Comparison of ENCODE assay signal across 8 mouse cellular contexts in the genomic region with DNA sequence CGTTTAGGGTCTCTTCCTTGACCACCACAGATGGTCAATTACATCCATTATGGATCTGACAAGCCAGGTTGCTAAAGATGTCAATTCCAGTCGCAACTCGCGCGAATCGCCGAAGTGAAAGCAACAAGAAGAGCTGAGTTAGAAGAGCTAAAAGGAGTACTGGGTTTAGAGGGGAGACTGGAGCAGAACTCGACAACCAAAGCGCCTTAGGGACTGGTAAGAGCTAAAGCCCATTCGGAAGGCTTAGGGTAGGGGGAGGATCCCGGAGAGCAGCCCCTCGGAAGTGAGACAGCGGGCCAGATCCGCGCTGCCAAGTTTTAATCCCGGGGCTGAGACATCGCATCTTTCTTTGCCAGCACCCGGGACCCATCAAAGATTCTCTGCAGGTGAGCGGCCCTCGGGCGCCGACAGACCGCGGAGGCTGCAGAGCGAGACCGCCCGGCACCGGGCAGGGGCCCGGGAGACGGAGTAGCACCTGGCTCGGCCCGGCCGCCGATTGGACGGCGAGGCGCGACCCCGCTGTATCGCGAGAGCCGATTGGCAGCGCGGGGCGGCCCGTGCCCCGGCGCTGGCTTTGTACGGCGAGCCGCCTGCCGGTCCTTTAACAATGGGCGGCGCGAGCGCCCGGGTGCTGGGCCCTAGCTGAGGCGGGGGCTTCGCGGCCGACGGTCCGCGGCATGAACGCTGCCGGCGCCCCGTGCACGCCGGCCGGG. TPM values are rescaled to one million over a fixed set of nuclear protein-coding genes. Genes with fewer than 3 reads are reported as not detected.
A peak's percentile ranks its signal among the peaks of the same experiment; 100 is the strongest.
DNase-seq lines count a peak whose midpoint lies in the region; ATAC-seq lines count a peak whose summit lies in the region.

A gene (plus strand): TSS at position 577 of the 713 bp plus-strand sequence.

- peaks cover 64% of the 10 kb centered on the region for H3K4me1 ChIP-seq in megakaryocyte, embryonic 14.5 days

- H3K9me3 ChIP-seq in megakaryocyte, embryonic 14.5 days = no peaks in the 10 kb centered on the region

- peak; percentile 94 to 97 for DNase-seq in adrenal gland, adult (ENCODE audit: inconsistent age in 2 of 2, low spot score in 1 of 2)
- DNase-seq in embryo, embryonic 10 days (ENCODE audit: low spot score) = peak; percentile 91
- DNase-seq in gastrocnemius, postnatal 10 days = peak; percentile 92
- DNase-seq in left cerebral cortex, adult 9 months (ENCODE audit: low spot score in 2 of 2) = peak; percentile 70 to 91
- DNase-seq in right cerebral cortex, adult 2 months (ENCODE audit: low spot score in 2 of 2) = peak; percentile 92 to 94
- DNase-seq in urinary bladder, postnatal 10 days (ENCODE audit: low spot score) = peak; percentile 60

- H3K36me3 ChIP-seq in megakaryocyte, embryonic 14.5 days (replicated peaks; ENCODE audit: low read length) = peaks cover 23% of the 10 kb centered on the region

- peak within 1 kb of the TSS; percentile 97 for H3K4me3 ChIP-seq in megakaryocyte, embryonic 14.5 days (replicated peaks)

- ATAC-seq in inflammation-experienced regulatory T-cells, adult 6 months = peak; percentile 88

- no peaks in the 10 kb centered on the region for H3K27me3 ChIP-seq in megakaryocyte, embryonic 14.5 days (replicated peaks)

RNA-seq across cellular contexts. Expression of the gene that starts here (rescaled TPM):
- total RNA-seq in gastrocnemius, postnatal 10 days (2021) = 1 to 10 TPM; 4.4 to 5.2 TPM
- polyA plus RNA-seq in inflammation-experienced regulatory T-cells, adult 6 months (2017; shearing (Covaris generic)) = 1 to 10 TPM; 2.7 to 5.1 (median 4.8) TPM
- 2.7 and 3.6 TPM in 2 replicates for polyA plus RNA-seq in megakaryocyte, embryonic 14.5 days (2012; ENCODE audit: insufficient read depth, low replicate concordance)

Comparison
In these comparisons a context has a peak if more than half of its experiments do, and no peak if none do; other contexts are left out.
1. Peak in every context shown above with its lines: DNase-seq, ATAC-seq and H3K4me3 ChIP-seq.